Mouse (Mus musculus) liver, postnatal 0 days (tissue): ENCODE data around the gene Zfp2.

Source experiments
- CTCF ChIP-seq: sonication (generic); IDR thresholded peaks from 2 replicates; pipeline ENCODE4 v1.5.1; 2016; ENCODE audit warnings: antibody characterized with exemption, low read depth
- EP300 ChIP-seq: IDR thresholded peaks from 2 replicates; pipeline ENCODE4 v1.6.1; 2016; ENCODE audit warnings: antibody characterized with exemption, low read depth, mild to moderate bottlenecking

DNA sequence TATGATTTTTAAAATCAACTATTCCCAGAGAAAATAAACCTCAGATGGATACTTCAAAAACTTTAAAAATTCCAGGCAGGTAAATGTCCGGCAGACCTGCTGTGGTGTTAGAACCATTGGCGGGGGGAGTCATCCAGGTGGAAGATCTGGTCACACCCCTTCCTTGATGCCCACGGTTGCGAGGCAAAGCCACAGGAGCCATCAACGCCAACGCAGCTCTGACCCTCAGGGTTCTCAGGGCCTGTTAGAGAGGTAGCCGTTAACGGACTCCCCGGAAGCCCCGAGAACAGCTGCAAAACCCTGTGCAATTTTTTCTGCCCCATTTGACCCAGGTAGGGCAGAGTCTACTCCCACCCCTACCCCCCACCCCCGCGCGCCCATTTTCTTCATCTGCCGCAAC lies 27.5 kb upstream of the Zfp2 start, which contains the start of gene 4933414I15Rik:
- no peak for TF ChIP-seq EP300
- no peak for TF ChIP-seq CTCF
